Mouse (Mus musculus) common myeloid progenitor, adult 5-6 weeks (primary cell): Measurements from ENCODE around the gene Cacna1b. TPM values are rescaled to one million over a fixed set of nuclear protein-coding genes. Genes with fewer than 3 reads are reported as not detected.
A peak's percentile ranks its signal among the peaks of the same experiment; 100 is the strongest.

Experiments used
- ATAC-seq: replicated peaks from 2 replicates; pipeline ENCODE4 v1.8.0; 2016; ENCODE audit warnings: low read depth, mild to moderate bottlenecking, moderate TSS enrichment, inconsistent platforms; ENCODE audit not compliant: poor library complexity, severe bottlenecking
- total RNA-seq: library from RNA; stranded (forward); fragments of 200-1000, 187-1606 nt; gene quantifications from 2 replicates; pipeline ENCODE4 v1.2.3, GENCODE M21; 2017

The Cacna1b gene
- total RNA-seq, 1 experiment from 2014 or later: not detected

GRCm38 (mm10) chr2:24668598-24668997, 94.4 kb downstream of the Cacna1b start:
- no peak for ATAC-seq

DNA sequence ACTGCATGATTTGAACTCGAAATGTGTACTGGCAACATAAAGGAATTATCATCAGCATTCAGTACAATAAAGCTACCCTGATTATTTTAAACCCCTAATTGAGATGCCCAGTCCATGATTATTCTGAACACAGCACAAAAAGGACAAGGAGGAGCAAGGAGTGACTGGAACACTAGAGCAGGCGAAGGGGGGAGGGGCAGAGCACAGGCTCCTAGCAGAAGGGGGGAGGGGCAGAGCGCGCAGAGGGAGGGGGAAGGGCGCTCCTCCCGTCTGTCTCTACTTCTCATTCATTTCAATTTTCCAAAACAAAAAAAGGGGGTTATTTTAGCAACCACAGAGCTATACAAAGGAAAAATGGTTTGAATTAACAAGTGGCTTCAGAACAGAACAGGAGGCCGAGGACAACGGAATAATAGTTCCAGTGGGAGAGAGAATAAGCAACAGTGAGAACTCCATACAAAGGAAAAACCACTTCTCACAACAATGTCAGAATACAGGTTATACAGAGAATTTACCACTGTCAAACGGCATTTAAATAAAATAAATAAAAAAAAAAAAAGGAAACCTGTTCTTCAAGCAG, 98.2 kb downstream of the Cacna1b start:
- no peak for ATAC-seq

- no peak for ATAC-seq
These were observed 103.7 kb downstream of the Cacna1b start for GRCm38 (mm10) chr2:24659150-24659775.

GRCm38 (mm10) chr2:24648503-24648902, 114.4 kb downstream of the Cacna1b start:
- ATAC-seq: no peak

- no peak for ATAC-seq
These were observed 116.4 kb downstream of the Cacna1b start for GRCm38 (mm10) chr2:24646452-24647146.

- ATAC-seq: no peak
These were observed 120.1 kb downstream of the Cacna1b start for GRCm38 (mm10) chr2:24642834-24643233.

- no peak for ATAC-seq
These were observed 124.6 kb downstream of the Cacna1b start for GRCm38 (mm10) chr2:24638102-24638954.

DNA sequence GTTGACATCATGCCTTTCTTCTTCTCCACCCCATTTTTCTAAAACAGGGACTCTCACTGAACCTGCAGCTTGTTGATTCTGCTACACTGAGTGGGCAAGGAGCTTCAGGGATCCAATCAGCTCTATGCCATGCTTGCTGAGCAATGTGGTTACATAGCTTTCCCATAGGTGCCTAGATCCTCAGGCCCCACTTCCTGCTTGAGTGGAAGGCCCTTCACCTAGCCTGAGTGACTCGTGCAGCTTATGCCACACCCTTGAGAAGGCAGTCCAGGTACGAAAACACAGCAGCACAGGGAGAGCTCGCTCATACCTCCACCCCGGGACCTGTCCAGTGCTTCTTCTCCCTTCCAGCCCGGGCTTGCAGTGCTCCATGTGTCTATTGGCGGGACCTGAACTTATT, 129.3 kb downstream of the Cacna1b start:
- no peak for ATAC-seq

DNA sequence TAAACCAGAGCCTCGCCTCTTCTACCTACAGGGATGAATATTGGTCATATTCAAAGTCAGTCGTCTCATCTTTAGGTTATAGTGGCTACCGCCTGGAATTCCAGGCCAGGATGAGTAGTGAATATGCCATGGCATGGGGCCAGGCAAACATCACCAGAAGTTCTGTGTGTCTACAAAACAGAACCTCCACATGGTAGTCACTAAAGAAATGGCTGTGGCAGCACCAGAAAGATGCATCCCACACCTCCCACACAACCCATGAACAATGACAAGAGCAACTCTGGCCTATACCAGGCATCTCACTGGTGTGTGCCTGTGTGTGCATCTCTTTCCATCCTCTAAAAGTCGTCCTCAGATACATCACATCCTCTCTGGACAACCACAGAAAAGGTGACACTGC, 145.8 kb downstream of the Cacna1b start:
- no peak for ATAC-seq

GRCm38 (mm10) chr2:24609789-24610188, 153.2 kb downstream of the Cacna1b start:
- no peak for ATAC-seq

GRCm38 (mm10) chr2:24608765-24609138, 154.2 kb downstream of the Cacna1b start:
- peak; percentile 94 for ATAC-seq

GRCm38 (mm10) chr2:24607905-24608764, 154.8 kb downstream of the Cacna1b start:
- no peak for ATAC-seq

DNA sequence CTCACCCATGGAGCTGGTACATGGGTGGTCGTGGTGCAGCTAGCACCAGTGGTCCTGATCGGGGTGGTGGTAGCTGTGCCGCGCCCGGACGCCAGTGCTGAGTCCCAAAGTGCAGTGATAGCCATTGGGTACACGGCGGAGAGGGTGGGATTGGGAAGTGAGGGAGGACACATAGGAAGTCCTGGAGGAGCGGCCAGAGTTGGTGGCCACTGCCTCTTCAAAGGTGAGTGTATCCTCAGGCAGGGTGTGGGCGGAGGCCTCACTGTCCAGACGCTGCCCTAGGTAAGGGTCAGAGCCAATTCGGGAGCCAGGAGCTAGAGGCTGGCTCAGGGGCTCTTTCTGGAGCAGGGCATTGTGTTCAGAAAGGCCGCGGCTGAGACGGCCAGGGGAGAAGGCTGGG, 156.4 kb downstream of the Cacna1b start:
- no peak for ATAC-seq

GRCm38 (mm10) chr2:24605096-24605495, 157.9 kb downstream of the Cacna1b start:
- no peak for ATAC-seq

GRCm38 (mm10) chr2:24589426-24589825, 173.5 kb downstream of the Cacna1b start:
- ATAC-seq: no peak

GRCm38 (mm10) chr2:24587999-24588398, 175.0 kb downstream of the Cacna1b start:
- no peak for ATAC-seq

- ATAC-seq: peak; percentile 60; the same call in 1 of the 2 replicates
These were observed 188.3 kb downstream of the Cacna1b start for GRCm38 (mm10) chr2:24574616-24575015.

GRCm38 (mm10) chr2:24570917-24571316, 192.0 kb downstream of the Cacna1b start:
- peak; percentile 96 for ATAC-seq

GRCm38 (mm10) chr2:24568555-24568954, 194.4 kb downstream of the Cacna1b start:
- no peak for ATAC-seq
